Mouse (Mus musculus) MEL (cell line): ENCODE data around the gene Terb1. TPM values are rescaled to one million over a fixed set of nuclear protein-coding genes. Genes with fewer than 3 reads are reported as not detected.

Experiments
- DNase-seq: peaks from one replicate; pipeline ENCODE4 v3.0.0; 2011; ENCODE audit warnings: low read depth, low spot score
- H3K27ac ChIP-seq: 2 replicates; pipeline ENCODE4 v1.5.1; 2012; ENCODE audit warnings: low read depth, mild to moderate bottlenecking, control low read depth, low read length, moderate library complexity; ENCODE audit not compliant: control insufficient read depth
- H3K27me3 ChIP-seq, 2 experiments: fragments of 150-350 bp in 1 of 2; sonication (generic) in 1 of 2; 2 replicates each; pipeline ENCODE4 v1.6.1; 2012; ENCODE audit warnings: low read length in 2 of 2, mild to moderate bottlenecking in 2 of 2, improper control_type of control experiment in 1 of 2, moderate library complexity in 1 of 2; ENCODE audit not compliant: insufficient read depth in 2 of 2, control insufficient read depth in 1 of 2
- H3K36me3 ChIP-seq, 2 experiments: 2 replicates each; pipeline ENCODE4 v1.6.1; 2012 to 2014; ENCODE audit warnings: low read length in 2 of 2, improper control_type of control experiment in 1 of 2, inconsistent platforms in 1 of 2, mild to moderate bottlenecking in 1 of 2; ENCODE audit not compliant: insufficient read depth in 2 of 2, control insufficient read depth in 1 of 2
- H3K4me1 ChIP-seq, 2 experiments: fragments of 150-350 bp in 1 of 2; sonication (generic) in 1 of 2; 2 replicates each; pipeline ENCODE4 v1.6.1; 2012; ENCODE audit warnings: low read length in 2 of 2, improper control_type of control experiment in 1 of 2, mild to moderate bottlenecking in 1 of 2; ENCODE audit not compliant: insufficient read depth in 2 of 2, control insufficient read depth in 1 of 2
- H3K4me3 ChIP-seq, 2 experiments: fragments of 150-350 bp in 1 of 2; sonication (generic) in 1 of 2; 2 replicates each; pipeline ENCODE4 v1.5.1; 2012; ENCODE audit warnings: low read depth in 2 of 2, low read length in 2 of 2, mild to moderate bottlenecking in 2 of 2, moderate library complexity in 2 of 2, control low read depth in 1 of 2, improper control_type of control experiment in 1 of 2; ENCODE audit not compliant: control insufficient read depth in 1 of 2, insufficient read depth in 1 of 2
- H3K79me2 ChIP-seq: 2 replicates; pipeline ENCODE4 v1.6.1; 2012; ENCODE audit warnings: mild to moderate bottlenecking, low read length, moderate library complexity; ENCODE audit not compliant: control insufficient read depth, poor library complexity, insufficient read depth
- H3K9ac ChIP-seq: 2 replicates; pipeline ENCODE4 v1.6.1; 2012; ENCODE audit warnings: low read depth, mild to moderate bottlenecking, control low read depth, low read length, moderate library complexity; ENCODE audit not compliant: control insufficient read depth, poor library complexity, severe bottlenecking
- H3K9me3 ChIP-seq: fragments of 150-350 bp; sonication (generic); replicated peaks from 2 replicates; pipeline ENCODE4 v1.6.1; 2012; ENCODE audit warnings: mild to moderate bottlenecking, low read length, improper control_type of control experiment, moderate library complexity; ENCODE audit not compliant: insufficient read depth
- CHD2 ChIP-seq: IDR thresholded peaks from 2 replicates; pipeline ENCODE4 v1.6.1; 2011; ENCODE audit warnings: low read length, improper control_type of control experiment
- E2F4 ChIP-seq: IDR thresholded peaks from 2 replicates; pipeline ENCODE4 v1.6.1; 2011; ENCODE audit warnings: low read depth, low read length, improper control_type of control experiment, borderline replicate concordance
- ELF1 ChIP-seq: IDR thresholded peaks from 2 replicates; pipeline ENCODE4 v1.6.1; 2014; ENCODE audit warnings: low read depth, mild to moderate bottlenecking, inconsistent platforms, low read length, improper control_type of control experiment, moderate library complexity
- KAT2A ChIP-seq: conservative IDR thresholded peaks from 2 replicates; pipeline ENCODE4 v1.6.1; 2012; ENCODE audit warnings: low read depth, low read length, improper control_type of control experiment, inconsistent platforms
- MAFK ChIP-seq: IDR thresholded peaks from 2 replicates; pipeline ENCODE4 v1.6.1; 2011; ENCODE audit warnings: low read depth, mild to moderate bottlenecking, low read length, improper control_type of control experiment, borderline replicate concordance
- MAX ChIP-seq: IDR thresholded peaks from 2 replicates; pipeline ENCODE4 v1.6.1; 2011; ENCODE audit warnings: low read length, improper control_type of control experiment
- MAZ ChIP-seq: IDR thresholded peaks from 2 replicates; pipeline ENCODE4 v1.6.1; 2012; ENCODE audit warnings: low read depth, mild to moderate bottlenecking, inconsistent platforms, low read length, improper control_type of control experiment
- MXI1 ChIP-seq: IDR thresholded peaks from 2 replicates; pipeline ENCODE4 v1.6.1; 2011; ENCODE audit warnings: mild to moderate bottlenecking, low read depth, low read length, improper control_type of control experiment
- NRF1 ChIP-seq: IDR thresholded peaks from 2 replicates; pipeline ENCODE4 v1.6.1; 2014; ENCODE audit warnings: low read depth, mild to moderate bottlenecking, inconsistent platforms, low read length, improper control_type of control experiment, moderate library complexity; ENCODE audit not compliant: poor library complexity, insufficient read depth, severe bottlenecking
- RAD21 ChIP-seq: IDR thresholded peaks from 2 replicates; pipeline ENCODE4 v1.6.1; 2011; ENCODE audit warnings: mild to moderate bottlenecking, low read depth, low read length, improper control_type of control experiment
- SIN3A ChIP-seq: IDR thresholded peaks from 2 replicates; pipeline ENCODE4 v1.6.1; 2012; ENCODE audit warnings: low read length, improper control_type of control experiment, inconsistent platforms
- UBTF ChIP-seq: IDR thresholded peaks from 2 replicates; pipeline ENCODE4 v1.6.1; 2012; ENCODE audit warnings: low read depth, mild to moderate bottlenecking, inconsistent platforms, low read length, improper control_type of control experiment, moderate library complexity, borderline replicate concordance; ENCODE audit not compliant: insufficient read depth
- USF1 ChIP-seq: IDR thresholded peaks from 2 replicates; pipeline ENCODE4 v1.6.1; 2014; ENCODE audit warnings: low read depth, mild to moderate bottlenecking, inconsistent platforms, low read length, improper control_type of control experiment, moderate library complexity
- ZKSCAN1 ChIP-seq: IDR thresholded peaks from 2 replicates; pipeline ENCODE4 v1.6.1; 2012; ENCODE audit warnings: low read depth, mild to moderate bottlenecking, inconsistent platforms, low read length, improper control_type of control experiment, moderate library complexity
- ZNF384 ChIP-seq: IDR thresholded peaks from 2 replicates; pipeline ENCODE4 v1.6.1; 2012; ENCODE audit warnings: low read depth, mild to moderate bottlenecking, inconsistent platforms, low read length, improper control_type of control experiment
- polyA plus RNA-seq, 2 experiments: library from polyadenylated mRNA; stranded (reverse) in 1 of 2; unstranded in 1 of 2; fragments of >175 nt in 1 of 2; fragments of >200 nt in 1 of 2; gene quantifications; 2 replicates each; pipeline versions ENCODE4 v1.2.1 to v1.2.4; 2012; ENCODE audit warnings: low replicate concordance in 2 of 2, low read depth in 1 of 2; ENCODE audit not compliant: insufficient read length in 2 of 2, insufficient read depth in 1 of 2, missing spikeins in 1 of 2
- total RNA-seq: library from RNA; depleted of rRNA; stranded (reverse); fragments of 300-350 nt; gene quantifications from 2 replicates; pipeline ENCODE4 v1.2.3, GENCODE M21; 2012

Gene Terb1
- total and polyA plus RNA-seq, 3 experiments = not detected

- no peaks in the 10 kb centered on the region for H3K79me2 ChIP-seq
- TF ChIP-seq UBTF (no peak), MAZ (no peak), MAX (no peak), E2F4 (no peak), MAFK (no peak), CHD2 (no peak), ZNF384 (no peak)
- H3K36me3 ChIP-seq = no peaks in the 10 kb centered on the region
- no peaks in the 10 kb centered on the region; a peak in 1 of 4 replicates for H3K27me3 ChIP-seq
- H3K9me3 ChIP-seq = no peaks in the 10 kb centered on the region
- H3K9ac ChIP-seq = no peak overlapping the region
- H3K4me1 ChIP-seq = no peaks in the 10 kb centered on the region
- no peak overlapping the region for H3K27ac ChIP-seq
- H3K4me3 ChIP-seq = no peak overlapping the region
- no peak for DNase-seq
Measured at GRCm38 (mm10) chr8:104411972-104412371, 97.7 kb downstream of the Terb1 start.

GRCm38 (mm10) chr8:104411468-104411867 is 98.2 kb downstream of the Terb1 start:
- Histone ChIP-seq H3K9me3 (no peaks in the 10 kb centered on the region), H3K27me3 (no peaks in the 10 kb centered on the region; a peak in 1 of 4 replicates), H3K4me1 (no peaks in the 10 kb centered on the region), H3K4me3 (no peak overlapping the region), H3K36me3 (no peaks in the 10 kb centered on the region), H3K79me2 (no peaks in the 10 kb centered on the region), H3K9ac (no peak overlapping the region), H3K27ac (no peak overlapping the region)
- DNase-seq = no peak
- no peak for TF ChIP-seq NRF1
- TF ChIP-seq E2F4 = no peak
- no peak for TF ChIP-seq KAT2A
- TF ChIP-seq RAD21 = no peak
- TF ChIP-seq SIN3A = no peak
- no peak for TF ChIP-seq ELF1
- no peak for TF ChIP-seq MXI1
- TF ChIP-seq ZKSCAN1 = no peak
- no peak for TF ChIP-seq USF1
